Mouse (Mus musculus): ENCODE results near the gene Olfr876.

- no peak for TF ChIP-seq CTCF (IDR thresholded peaks at IDR 0.05; ENCODE audit: borderline replicate concordance, extremely low read depth, insufficient read depth, insufficient read length)
- TF ChIP-seq POLR2A (IDR thresholded peaks at IDR 0.05; ENCODE audit: borderline replicate concordance, extremely low read depth, insufficient read depth, insufficient read length, poor library complexity, severe bottlenecking) = no peak
Observed at GRCm38 (mm10) chr9:37761728-37762127, 41.1 kb upstream of the Olfr876 start.
